Mouse (Mus musculus) Patski (cell line): ENCODE results near the gene Plekhj1. TPM values are rescaled to one million over a fixed set of nuclear protein-coding genes. Genes with fewer than 3 reads are reported as not detected.
"Not testable (repeated sequence)": the region's sequence is repeated elsewhere in the genome, so short reads cannot be mapped to it uniquely, and the experiment has no call there.

Source experiments
- ATAC-seq: fragments of 100-300 bp; one replicate; pipeline ENCODE4 v1.8.0; 2021
- CTCF ChIA-PET: fragments of 350-600 bp; sonication (Branson Sonifier 250); formaldehyde crosslinking; loops from one replicate; lab custom pipeline; 2022; ENCODE audit warnings: inconsistent platforms; lab: Charles Lee
- POLR2A ChIA-PET: fragments of 350-600 bp; sonication (Branson Sonifier 250); formaldehyde crosslinking; loops from one replicate; lab custom pipeline; 2022; ENCODE audit warnings: antibody characterized with exemption, inconsistent platforms; lab: Charles Lee
- DNase-seq: peaks from one replicate; pipeline ENCODE4 v3.0.0-alpha.2; 2011; ENCODE audit warnings: low read depth, low spot score
- H3K27me3 ChIP-seq: fragments of 371-371 bp; one replicate; pipeline ENCODE4 v1.5.1; 2021
- CTCF ChIP-seq: fragments of 100-300 bp; IDR thresholded peaks from one replicate; pipeline ENCODE4 v1.5.1; 2021
- in situ Hi-C: fragments of 300-500 bp; cut with MboI; formaldehyde crosslinking; loops from 3 replicates; pipeline ENCODE4 v1.11.1; 2018; ENCODE audit warnings: low pct_unique_long_range_greater_than_20kb, mixed read lengths
- polyA plus RNA-seq: library from polyadenylated mRNA; unstranded; gene quantifications from one replicate; pipeline ENCODE4 v1.2.3, GENCODE M21; 2021

Plekhj1 gene
- polyA plus RNA-seq, 1 experiment from 2014 or later: 77.0 TPM

- peaks cover 7% of the 10 kb centered on the region for H3K27me3 ChIP-seq
- CTCF ChIA-PET: no interaction called here
- POLR2A ChIA-PET: no interaction called here
- ATAC-seq (no peak), DNase-seq (no peak)
- no peak for TF ChIP-seq CTCF
- in situ Hi-C loops: no loop called here
Measured at GRCm38 (mm10) chr10:80837827-80838226, 39.4 kb upstream of the Plekhj1 start.

GRCm38 (mm10) chr10:80836949-80837379 is 38.5 kb upstream of the Plekhj1 start:
- ChIA-PET CTCF (no interaction called here), POLR2A (interaction anchor here (0.6 to 1.3 kb wide), 2 partner anchors 10 to 23 kb away, joined by 3 read pairs; no protein-coding TSS in a partner anchor)
- H3K27me3 ChIP-seq: peaks cover 3% of the 10 kb centered on the region
- DNase-seq: no peak
- no peak for ATAC-seq
- TF ChIP-seq CTCF: no peak
- in situ Hi-C loops: no loop called here

- in situ Hi-C loops: no loop called here
- no peak for TF ChIP-seq CTCF
- POLR2A ChIA-PET: interaction anchor here (0.9 to 1.3 kb wide), 2 partner anchors 9 to 10 kb away, joined by 3 to 4 read pairs; no protein-coding TSS in a partner anchor
- DNase-seq (no peak), ATAC-seq (no peak)
- H3K27me3 ChIP-seq: no peaks in the 10 kb centered on the region
- CTCF ChIA-PET: interaction anchor here (1.4 kb wide), 1 partner anchor 46 kb away, joined by 4 read pairs; no protein-coding TSS in a partner anchor
Measured at GRCm38 (mm10) chr10:80835617-80836016, 37.2 kb upstream of the Plekhj1 start.

GRCm38 (mm10) chr10:80832818-80833217 is 34.4 kb upstream of the Plekhj1 start:
- in situ Hi-C loops: no loop called here
- TF ChIP-seq CTCF: no peak
- ChIA-PET POLR2A (no interaction called here), CTCF (interaction anchor here (1.8 kb wide), 1 partner anchor 42 kb away, joined by 4 read pairs; no protein-coding TSS in a partner anchor)
- H3K27me3 ChIP-seq: no peaks in the 10 kb centered on the region
- ATAC-seq (no peak), DNase-seq (no peak)

- H3K27me3 ChIP-seq: no peaks in the 10 kb centered on the region
- no peak for TF ChIP-seq CTCF
- ATAC-seq (no peak), DNase-seq (no peak)
- CTCF ChIA-PET: interaction anchor here (1.1 to 1.8 kb wide), 4 partner anchors 17 to 73 kb away, joined by 3 to 4 read pairs (median 4); no protein-coding TSS in a partner anchor
- in situ Hi-C loops: no loop called here
- POLR2A ChIA-PET: interaction anchor here (1.8 kb wide), 1 partner anchor 27 kb away, joined by 8 read pairs; no protein-coding TSS in a partner anchor
Measured at GRCm38 (mm10) chr10:80831136-80831535, 32.7 kb upstream of the Plekhj1 start.

GRCm38 (mm10) chr10:80829359-80830278 is 31.2 kb upstream of the Plekhj1 start:
- ATAC-seq (no peak), DNase-seq (no peak)
- in situ Hi-C loops: no loop called here
- POLR2A ChIA-PET: interaction anchor here (1.0 to 1.8 kb wide), 3 partner anchors 29 to 66 kb away, joined by 3 to 8 read pairs (median 3); no protein-coding TSS in a partner anchor
- CTCF ChIA-PET: interaction anchor here (1.2 to 1.4 kb wide), 4 partner anchors 38 to 81 kb away, joined by 3 to 4 read pairs (median 3); no protein-coding TSS in a partner anchor
- no peaks in the 10 kb centered on the region for H3K27me3 ChIP-seq
- no peak for TF ChIP-seq CTCF

- ATAC-seq, in situ Hi-C loops, DNase-seq, H3K27me3 ChIP-seq: not testable (repeated sequence)
- POLR2A ChIA-PET: interaction anchor here (1.0 kb wide), 1 partner anchor 67 kb away, joined by 3 read pairs; no protein-coding TSS in a partner anchor
- CTCF ChIA-PET: interaction anchor here (1.2 kb wide), 1 partner anchor 14 kb away, joined by 4 read pairs; no protein-coding TSS in a partner anchor
Measured at GRCm38 (mm10) chr10:80828587-80828986, 30.2 kb upstream of the Plekhj1 start.

- H3K27me3 ChIP-seq: no peaks in the 10 kb centered on the region
- in situ Hi-C loops: no loop called here
- TF ChIP-seq CTCF: no peak
- ATAC-seq: no peak
- no peak for DNase-seq
- POLR2A ChIA-PET: interaction anchor here (0.6 to 0.9 kb wide), 2 partner anchors 15 to 26 kb away, joined by 3 read pairs; no protein-coding TSS in a partner anchor
- CTCF ChIA-PET: interaction anchor here (1.2 kb wide), 1 partner anchor 15 kb away, joined by 4 read pairs; no protein-coding TSS in a partner anchor
Measured at GRCm38 (mm10) chr10:80827870-80828420, 29.5 kb upstream of the Plekhj1 start.

GRCm38 (mm10) chr10:80827063-80827869 is 28.8 kb upstream of the Plekhj1 start:
- H3K27me3 ChIP-seq: no peaks in the 10 kb centered on the region
- POLR2A ChIA-PET: interaction anchor here (0.6 to 0.9 kb wide), 5 partner anchors 9 to 28 kb away, joined by 3 to 5 read pairs (median 3); partner anchors contain the start of genes Lsm7 and Sppl2b
- DNase-seq: no peak
- in situ Hi-C loops: no loop called here
- CTCF ChIA-PET: interaction anchor here (1.2 kb wide), 1 partner anchor 15 kb away, joined by 4 read pairs; no protein-coding TSS in a partner anchor
- no peak for ATAC-seq
- TF ChIP-seq CTCF: no peak
